Mouse (Mus musculus): ENCODE measurements around the gene Dnm1. TPM values are rescaled to one million over a fixed set of nuclear protein-coding genes. Genes with fewer than 3 reads are reported as not detected.

The Dnm1 gene
- not detected for total RNA-seq (2023)

GRCm38 (mm10) chr2:32353007-32353542 is at the start of gene Dnm1:
Gene Dnm1 (minus strand): TSS chr2:32353338.

GRCm38 (mm10) chr2:32395484-32395945 is 42.4 kb upstream of the Dnm1 start, which contains the start of gene Ptges2:
Gene Ptges2 (plus strand): TSS chr2:32395896.

GRCm38 (mm10) chr2:32387706-32388490 is 34.8 kb upstream of the Dnm1 start, which contains the start of gene Lcn2:
Gene Lcn2 (minus strand): TSS chr2:32388252.

GRCm38 (mm10) chr2:32381775-32382223 is 28.7 kb upstream of the Dnm1 start, which contains the start of gene 1110008P14Rik:
Gene 1110008P14Rik (minus strand): TSS chr2:32381938.

GRCm38 (mm10) chr2:32352151-32353006 is 759 bp downstream of the Dnm1 start, which contains the start of gene Ciz1:
Gene Ciz1 (plus strand): TSS chr2:32352327.

GRCm38 (mm10) chr2:32287923-32288367 is 65.2 kb downstream of the Dnm1 start, which contains the start of gene Swi5:
Gene Swi5 (minus strand): TSS chr2:32288075.

GRCm38 (mm10) chr2:32287334-32287840 is 65.8 kb downstream of the Dnm1 start, which contains the start of gene Golga2:
Gene Golga2 (plus strand): TSS chr2:32287384.

GRCm38 (mm10) chr2:32259657-32260417 is 93.3 kb downstream of the Dnm1 start, which contains the start of gene Uck1:
Gene Uck1 (minus strand): TSS chr2:32260159.

Other genes with a start within 250 kb of the Dnm1 start
- 145 TPM for gene Prrc2b, start 202.3 kb downstream of the Dnm1 start, total RNA-seq (2023)
- 16.4 TPM for gene Pomt1, start 116.7 kb downstream of the Dnm1 start, total RNA-seq (2023)
- gene Uck1, start 93.2 kb downstream of the Dnm1 start, total RNA-seq (2023): 105 TPM
- 47.1 TPM for gene Golga2, start 66.0 kb downstream of the Dnm1 start, total RNA-seq (2023)
- 70.6 TPM for gene Swi5, start 65.3 kb downstream of the Dnm1 start, total RNA-seq (2023)
- gene Ciz1, start 1.0 kb downstream of the Dnm1 start, total RNA-seq (2023): 122 TPM
- 29.9 TPM for gene 1110008P14Rik, start 28.6 kb upstream of the Dnm1 start, total RNA-seq (2023)
- gene Lcn2, start 34.9 kb upstream of the Dnm1 start, total RNA-seq (2023): 3.1 TPM
- 10.3 TPM for gene Ptges2, start 42.6 kb upstream of the Dnm1 start, total RNA-seq (2023)
- 4.7 TPM for gene Naif1, start 97.1 kb upstream of the Dnm1 start, total RNA-seq (2023)
- gene Slc25a25, start 98.1 kb upstream of the Dnm1 start, total RNA-seq (2023): 77.5 TPM
- 188 TPM for gene Fam102a, start 182.0 kb upstream of the Dnm1 start, total RNA-seq (2023)
- 51.6 TPM for gene Dpm2, start 217.5 kb upstream of the Dnm1 start, total RNA-seq (2023)
- 2.3 TPM for gene Pip5kl1, start 221.5 kb upstream of the Dnm1 start, total RNA-seq (2023)
- not detected for gene 9430097D07Rik, start 222.3 kb upstream of the Dnm1 start, total RNA-seq (2023)
- 15.6 TPM for gene St6galnac4, start 233.8 kb upstream of the Dnm1 start, total RNA-seq (2023)
- 2.2 TPM for gene St6galnac6, start 246.4 kb upstream of the Dnm1 start, total RNA-seq (2023)